Mouse (Mus musculus) liver, embryonic 11.5 days (tissue): ENCODE results near the gene Ccnjl. TPM values are rescaled to one million over a fixed set of nuclear protein-coding genes. Genes with fewer than 3 reads are reported as not detected.

Source experiments
- ATAC-seq: fragments of 200-750 bp; cut with Nextera tagmentation; replicated peaks from 2 replicates; pipeline ENCODE4 v1.8.0; 2017; ENCODE audit warnings: moderate number of reproducible peaks, mild to moderate bottlenecking, moderate TSS enrichment, moderate library complexity; ENCODE audit not compliant: low FRiP score
- DNase-seq: peaks from one replicate; pipeline ENCODE4 v3.0.0-alpha.2; 2017; ENCODE audit warnings: low spot score
- H3K27ac ChIP-seq: fragments of 300-500 bp; sonication (generic); 2 replicates; pipeline ENCODE4 v1.5.1; 2014; ENCODE audit warnings: mild to moderate bottlenecking, low read depth, low read length, control low read depth
- H3K27me3 ChIP-seq: fragments of 300-500 bp; sonication (generic); replicated peaks from 2 replicates; pipeline ENCODE4 v1.6.1; 2014; ENCODE audit warnings: low read length, mixed read lengths; ENCODE audit not compliant: control insufficient read depth, insufficient read depth
- H3K36me3 ChIP-seq: fragments of 300-500 bp; sonication (generic); 2 replicates; pipeline ENCODE4 v1.6.1; 2014; ENCODE audit warnings: mild to moderate bottlenecking, low read length, moderate library complexity, mixed read lengths; ENCODE audit not compliant: control insufficient read depth, insufficient read depth
- H3K4me1 ChIP-seq: fragments of 300-500 bp; sonication (generic); replicated peaks from 2 replicates; pipeline ENCODE4 v1.6.1; 2014; ENCODE audit warnings: low read length, mixed read lengths; ENCODE audit not compliant: control insufficient read depth, insufficient read depth
- H3K4me2 ChIP-seq: fragments of 300-500 bp; sonication (generic); 2 replicates; pipeline ENCODE4 v1.6.1; 2014; ENCODE audit warnings: mild to moderate bottlenecking, control low read depth, moderate library complexity
- H3K4me3 ChIP-seq: fragments of 300-500 bp; sonication (generic); 2 replicates; pipeline ENCODE4 v1.5.1; 2014; ENCODE audit warnings: low read depth, low read length, control low read depth
- H3K9ac ChIP-seq: fragments of 300-500 bp; sonication (generic); 2 replicates; pipeline ENCODE4 v1.6.1; 2014; ENCODE audit warnings: low read depth, low read length, control low read depth
- H3K9me3 ChIP-seq: fragments of 300-500 bp; sonication (generic); 2 replicates; pipeline ENCODE4 v1.6.1; 2016; ENCODE audit warnings: low read length, inconsistent platforms, mixed read lengths; ENCODE audit not compliant: control insufficient read depth
- WGBS: fragments of 180-500 bp; shearing (Covaris S2); extraction: QIAGEN DNeasy Blood & Tissue Kit; methylation state at CpG from one replicate; pipeline ENCODE4 v1.1.7; 2014; 5-methylcytosine and 5-hydroxymethylcytosine counted together
- polyA plus RNA-seq: library from polyadenylated mRNA; unstranded; fragments of >200 nt; fragmentation: Nextera tagmentation; extraction: Ambion mirVana; gene quantifications from 2 replicates; pipeline ENCODE4 v1.2.1, GENCODE M21; 2014

Ccnjl gene
- polyA plus RNA-seq, 1 experiment from 2014 or later: 11.8 TPM

GRCm38 (mm10) chr11:43551756-43552155 lies 23.2 kb downstream of the Ccnjl start:
- DNase-seq: no peak
- no peak overlapping the region for H3K27ac ChIP-seq

GRCm38 (mm10) chr11:43552675-43553074 lies 24.1 kb downstream of the Ccnjl start:
- H3K9me3 ChIP-seq: no peaks in the 10 kb centered on the region
- 67% methylated on average over 6 of the region's 6 CpGs for WGBS
- no peaks in the 10 kb centered on the region for H3K36me3 ChIP-seq
- DNase-seq (no peak), ATAC-seq (no peak)
- no peak overlapping the region for H3K4me2 ChIP-seq
- H3K27me3 ChIP-seq: no peaks in the 10 kb centered on the region
- no peak overlapping the region for H3K4me3 ChIP-seq
- no peak overlapping the region for H3K9ac ChIP-seq
- no peak overlapping the region for H3K27ac ChIP-seq
- H3K4me1 ChIP-seq: peaks cover 24% of the 10 kb centered on the region

More at GRCm38 (mm10) chr11:43551756-43552155, 23.2 kb downstream of the Ccnjl start:
- no peak overlapping the region for H3K9ac ChIP-seq
- H3K4me2 ChIP-seq: no peak overlapping the region
- no peaks in the 10 kb centered on the region for H3K27me3 ChIP-seq
- WGBS: 64% methylated on average over 3 of the region's 3 CpGs
- H3K4me3 ChIP-seq: no peak overlapping the region
- peaks cover 24% of the 10 kb centered on the region for H3K4me1 ChIP-seq
- H3K36me3 ChIP-seq: no peaks in the 10 kb centered on the region
- ATAC-seq: no peak
- no peaks in the 10 kb centered on the region for H3K9me3 ChIP-seq

GRCm38 (mm10) chr11:43556538-43556937 lies 28.0 kb downstream of the Ccnjl start:
- Histone ChIP-seq H3K4me3 (no peak overlapping the region), H3K9me3 (no peaks in the 10 kb centered on the region), H3K27ac (no peak overlapping the region), H3K36me3 (no peaks in the 10 kb centered on the region), H3K27me3 (no peaks in the 10 kb centered on the region), H3K4me2 (no peak overlapping the region), H3K9ac (no peak overlapping the region), H3K4me1 (peaks cover 4% of the 10 kb centered on the region; the same call in 1 of the 2 replicates)
- ATAC-seq: no peak
- WGBS: 76% methylated on average over 11 of the region's 11 CpGs
- no peak for DNase-seq

- H3K4me1 ChIP-seq: peaks cover 4% of the 10 kb centered on the region
- H3K4me3 ChIP-seq: no peak overlapping the region
- H3K4me2 ChIP-seq: no peak overlapping the region
- WGBS: 41% methylated on average over 6 of the region's 6 CpGs
- no peaks in the 10 kb centered on the region for H3K27me3 ChIP-seq
- no peak for ATAC-seq
- no peak overlapping the region for H3K27ac ChIP-seq
- no peak overlapping the region for H3K9ac ChIP-seq
- no peaks in the 10 kb centered on the region for H3K9me3 ChIP-seq
- no peak for DNase-seq
- H3K36me3 ChIP-seq: no peaks in the 10 kb centered on the region
Measured at GRCm38 (mm10) chr11:43559515-43560292, 31.1 kb downstream of the Ccnjl start.

- Histone ChIP-seq H3K36me3 (no peaks in the 10 kb centered on the region), H3K4me2 (no peak overlapping the region), H3K27ac (no peak overlapping the region), H3K4me1 (peaks cover 7% of the 10 kb centered on the region), H3K9ac (no peak overlapping the region), H3K27me3 (no peaks in the 10 kb centered on the region), H3K9me3 (no peaks in the 10 kb centered on the region), H3K4me3 (no peak overlapping the region)
- ATAC-seq (no peak), DNase-seq (no peak)
- 74% methylated on average over 10 of the region's 10 CpGs for WGBS
Measured at GRCm38 (mm10) chr11:43563654-43564244, 35.2 kb downstream of the Ccnjl start.

GRCm38 (mm10) chr11:43565414-43565813 lies 36.8 kb downstream of the Ccnjl start:
- Histone ChIP-seq H3K4me2 (no peak overlapping the region), H3K36me3 (no peaks in the 10 kb centered on the region), H3K4me1 (peaks cover 6% of the 10 kb centered on the region), H3K9ac (no peak overlapping the region), H3K9me3 (no peaks in the 10 kb centered on the region), H3K27me3 (no peaks in the 10 kb centered on the region), H3K4me3 (no peak overlapping the region), H3K27ac (no peak overlapping the region)
- WGBS: 59% methylated on average over 2 of the region's 2 CpGs
- ATAC-seq (no peak), DNase-seq (no peak)

GRCm38 (mm10) chr11:43565852-43566251 lies 37.3 kb downstream of the Ccnjl start:
- Histone ChIP-seq H3K27me3 (no peaks in the 10 kb centered on the region), H3K9me3 (no peaks in the 10 kb centered on the region), H3K36me3 (no peaks in the 10 kb centered on the region), H3K4me2 (no peak overlapping the region), H3K4me3 (no peak overlapping the region), H3K4me1 (peaks cover 6% of the 10 kb centered on the region), H3K27ac (no peak overlapping the region), H3K9ac (no peak overlapping the region)
- DNase-seq (no peak), ATAC-seq (no peak)
- 28% methylated on average over 8 of the region's 8 CpGs for WGBS

- H3K9me3 ChIP-seq: no peaks in the 10 kb centered on the region
- no peak for DNase-seq
- WGBS: 75% methylated on average over 5 of the region's 5 CpGs
- no peaks in the 10 kb centered on the region for H3K27me3 ChIP-seq
- no peak for ATAC-seq
- no peak overlapping the region for H3K4me3 ChIP-seq
- no peak overlapping the region for H3K4me2 ChIP-seq
- H3K36me3 ChIP-seq: no peaks in the 10 kb centered on the region
- no peak overlapping the region for H3K9ac ChIP-seq
- H3K4me1 ChIP-seq: peaks cover 6% of the 10 kb centered on the region
- no peak overlapping the region for H3K27ac ChIP-seq
Measured at GRCm38 (mm10) chr11:43566696-43567095, 38.1 kb downstream of the Ccnjl start.

GRCm38 (mm10) chr11:43568263-43568662 lies 39.7 kb downstream of the Ccnjl start:
- Histone ChIP-seq H3K9me3 (no peaks in the 10 kb centered on the region), H3K9ac (no peak overlapping the region), H3K36me3 (no peaks in the 10 kb centered on the region), H3K27me3 (no peaks in the 10 kb centered on the region), H3K4me2 (no peak overlapping the region), H3K27ac (no peak overlapping the region), H3K4me3 (no peak overlapping the region), H3K4me1 (peaks cover 6% of the 10 kb centered on the region)
- DNase-seq (no peak), ATAC-seq (no peak)
- 40% methylated on average over 5 of the region's 5 CpGs for WGBS
